Mouse (Mus musculus): ENCODE measurements at regions not wholly inside any gene's neighbourhood (a gene's known extent, or its start where the extent isn't known, plus 50 kb on each side); places are given as distances from the start of the nearest gene placed in this dataset.

DNA sequence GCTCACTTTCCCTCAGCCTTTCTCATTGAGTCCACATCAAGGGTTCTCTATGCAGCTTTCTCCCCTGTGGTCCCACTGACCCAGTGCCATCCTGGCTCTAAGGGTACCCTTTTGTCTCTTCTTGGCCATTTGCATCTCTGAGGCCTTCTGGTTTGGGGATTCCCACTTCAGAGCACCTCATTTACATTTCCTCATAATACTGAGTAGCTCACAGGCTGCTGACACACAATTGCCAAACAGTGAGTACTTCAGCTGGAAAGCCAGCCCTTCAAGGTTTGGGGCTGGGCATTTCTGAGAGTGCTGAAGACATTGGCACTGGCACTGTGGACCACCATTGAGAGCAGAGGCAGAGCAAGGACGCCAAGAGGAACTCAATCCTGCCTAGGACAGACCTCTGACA, 99.2 kb downstream of the Rassf10 start:
- no peak for TF ChIP-seq CTCF (IDR thresholded peaks at IDR 0.05; ENCODE audit: borderline replicate concordance, insufficient read depth, low read length)
- TF ChIP-seq POLR2A (IDR thresholded peaks at IDR 0.05; ENCODE audit: low read depth, low read length) = no peak
